In the genomic region with DNA sequence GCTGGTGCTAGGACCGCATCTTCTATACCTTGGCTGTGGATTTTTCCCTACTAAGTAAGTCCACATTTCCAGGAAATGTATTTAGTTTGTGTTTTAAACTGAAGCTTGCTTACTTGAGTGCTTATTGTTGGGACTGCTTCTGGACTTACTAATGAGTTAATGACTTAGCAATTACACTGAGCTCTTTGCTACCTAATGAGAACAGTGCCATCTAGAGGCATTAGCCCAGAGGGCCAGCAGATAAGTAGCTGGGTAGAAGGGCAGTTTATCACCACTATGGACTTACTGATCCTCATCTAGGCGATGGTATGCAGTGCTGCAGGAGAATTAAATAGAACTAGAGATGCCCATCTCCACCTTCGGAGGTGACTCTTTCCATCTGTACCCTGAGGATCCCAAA, we compare ENCODE assay signal across 10 mouse cellular contexts. TPM values are rescaled to one million over a fixed set of nuclear protein-coding genes. Genes with fewer than 3 reads are reported as not detected.
DNase-seq lines count a peak whose midpoint lies in the region; ATAC-seq and TF ChIP-seq lines count a peak whose summit lies in the region.
"Had no signal": no experiment of that assay in that cellular context is flagged by ENCODE, and none has a peak within 500 bp of the region (broad histone marks: within the 10 kb centered on the region; RNA-seq: fewer than 3 reads in every experiment).

No protein-coding gene starts in this region.

- TF ChIP-seq CTCF in E14TG2a.4 (conservative IDR thresholded peaks at IDR 0.05; ENCODE audit: low read length), result peak; percentile 55
- TF ChIP-seq CTCF in brain, embryonic 14.5 days (IDR thresholded peaks at IDR 0.05; ENCODE audit: borderline replicate concordance, extremely low read depth, insufficient read depth, insufficient read length), result peak; percentile 45; the same call in 1 of the 2 replicates

- DNase-seq in kidney, adult 11 months, result peak; percentile 17
- DNase-seq in brain, embryonic 14.5 days (ENCODE audit: low read depth), result peak; percentile 47
- DNase-seq in layer of hippocampus, adult 9-10 months (ENCODE audit: low spot score), result peak; percentile 32
- no peak for DNase-seq in T-cell, adult 2 months (ENCODE audit: low spot score)
- no peak for DNase-seq in thymus, postnatal 4 days

- no peaks in the 10 kb centered on the region for H3K4me1 ChIP-seq in kidney, embryonic 15.5 days
- H3K4me1 ChIP-seq in E14TG2a.4 (replicated peaks; ENCODE audit: low read depth, low read length), result no peaks in the 10 kb centered on the region
- H3K4me1 ChIP-seq in midbrain, embryonic 15.5 days, result no peaks in the 10 kb centered on the region
- H3K4me1 ChIP-seq: embryonic facial prominence, embryonic 13.5 days; neural tube, embryonic 12.5 days had no signal

- H3K9me3 ChIP-seq in kidney, embryonic 15.5 days (replicated peaks), result no peaks in the 10 kb centered on the region
- no peaks in the 10 kb centered on the region for H3K9me3 ChIP-seq in E14TG2a.4 (ENCODE audit: low read length)
- no peaks in the 10 kb centered on the region for H3K9me3 ChIP-seq in midbrain, embryonic 15.5 days
- H3K9me3 ChIP-seq: embryonic facial prominence, embryonic 13.5 days; neural tube, embryonic 12.5 days had no signal

- no peak overlapping the region for H3K4me2 ChIP-seq in kidney, embryonic 15.5 days
- no peak overlapping the region for H3K4me2 ChIP-seq in midbrain, embryonic 15.5 days
- H3K4me2 ChIP-seq: embryonic facial prominence, embryonic 13.5 days; neural tube, embryonic 12.5 days had no signal

- H3K4me3 ChIP-seq in kidney, embryonic 15.5 days (replicated peaks), result no peak overlapping the region
- no peak overlapping the region for H3K4me3 ChIP-seq in E14TG2a.4 (replicated peaks; ENCODE audit: low read length)
- H3K4me3 ChIP-seq in midbrain, embryonic 15.5 days, result no peak overlapping the region
- H3K4me3 ChIP-seq: embryonic facial prominence, embryonic 13.5 days; neural tube, embryonic 12.5 days had no signal

- ATAC-seq in kidney, embryonic 15.5 days (replicated peaks; ENCODE audit: low FRiP score), result no peak
- ATAC-seq in midbrain, embryonic 15.5 days (replicated peaks), result no peak

- no peaks in the 10 kb centered on the region for H3K27me3 ChIP-seq in kidney, embryonic 15.5 days
- no peaks in the 10 kb centered on the region for H3K27me3 ChIP-seq in E14TG2a.4 (ENCODE audit: insufficient read depth, low read length)
- H3K27me3 ChIP-seq in midbrain, embryonic 15.5 days (replicated peaks), result no peaks in the 10 kb centered on the region
- H3K27me3 ChIP-seq: embryonic facial prominence, embryonic 13.5 days; neural tube, embryonic 12.5 days had no signal

- H3K36me3 ChIP-seq in kidney, embryonic 15.5 days, result peaks cover 16% of the 10 kb centered on the region; the same call in 1 of the 2 replicates
- peaks cover 8% of the 10 kb centered on the region; the same call in 1 of the 2 replicates for H3K36me3 ChIP-seq in E14TG2a.4 (ENCODE audit: insufficient read depth, low read length)
- 0 out of 2 replicates have a peak, but pooled peaks cover 4% of the 10 kb centered on the region for H3K36me3 ChIP-seq in midbrain, embryonic 15.5 days (replicated peaks)
- H3K36me3 ChIP-seq: neural tube, embryonic 12.5 days had no signal

- no peak for TF ChIP-seq POLR2A in brain, embryonic 14.5 days (IDR thresholded peaks at IDR 0.05; ENCODE audit: borderline replicate concordance, extremely low read depth, insufficient read depth, insufficient read length, poor library complexity, severe bottlenecking)

- H3K9ac ChIP-seq in kidney, embryonic 15.5 days, result no peak overlapping the region
- no peak overlapping the region for H3K9ac ChIP-seq in midbrain, embryonic 15.5 days
- H3K9ac ChIP-seq: embryonic facial prominence, embryonic 13.5 days; neural tube, embryonic 12.5 days had no signal

- no peak overlapping the region for H3K27ac ChIP-seq in kidney, embryonic 15.5 days
- no peak overlapping the region for H3K27ac ChIP-seq in midbrain, embryonic 15.5 days
- H3K27ac ChIP-seq: embryonic facial prominence, embryonic 13.5 days; neural tube, embryonic 12.5 days had no signal

- WGBS in kidney, embryonic 15.5 days, result 79% methylated on average over 3 of the region's 3 CpGs
- 83% methylated on average over 3 of the region's 3 CpGs for WGBS in midbrain, embryonic 15.5 days

RNA-seq across cellular contexts. Expression of gene Ldah, which starts 24.8 kb away (rescaled TPM):
- 60.4 and 65.0 TPM in 2 replicates for polyA plus RNA-seq in kidney, embryonic 15.5 days (2015; fragmentation: Nextera tagmentation; extraction: Ambion mirVana)
- 47.7 and 47.9 TPM in 2 replicates for polyA plus RNA-seq in brain, embryonic 14.5 days (2012; rRNA removed)
- 55.0 and 67.7 TPM in 2 replicates for polyA plus RNA-seq in midbrain, embryonic 15.5 days (2015; fragmentation: Nextera tagmentation; extraction: Ambion mirVana)

Comparison
In these comparisons a context has a peak if more than half of its experiments do, and no peak if none do; other contexts are left out.
1. DNase-seq: peak in kidney, adult 11 months (single experiment), brain, embryonic 14.5 days (single experiment) and layer of hippocampus, adult 9-10 months (single experiment); none in T-cell, adult 2 months (single experiment) and thymus, postnatal 4 days (single experiment).